Mouse (Mus musculus) activated CD4-positive, CD25-positive, alpha-beta regulatory T cell, adult 4 months (primary cell): ENCODE data around the gene Zbtb4. TPM values are rescaled to one million over a fixed set of nuclear protein-coding genes. Genes with fewer than 3 reads are reported as not detected.

Source experiments
- ATAC-seq: one replicate; pipeline ENCODE4 v1.8.0; 2017
- polyA plus RNA-seq, 2 experiments: library from polyadenylated mRNA; unstranded; fragments of 100-300 nt; shearing (Covaris generic); gene quantifications; one replicate each; pipeline ENCODE4 v1.2.1; 2017

The Zbtb4 gene
- polyA plus RNA-seq, 2 experiments from 2014 or later = 7.8 to 8.1 TPM

- peak; percentile 83 for ATAC-seq
Measured at GRCm38 (mm10) chr11:69766126-69766609, 456 bp downstream of the Zbtb4 start.

- no peak for ATAC-seq
Measured at GRCm38 (mm10) chr11:69766872-69767624, 1.3 kb downstream of the Zbtb4 start.

GRCm38 (mm10) chr11:69767625-69767909 lies 1.9 kb downstream of the Zbtb4 start:
- no peak for ATAC-seq

- no peak for ATAC-seq
Measured at GRCm38 (mm10) chr11:69774961-69775360, 9.2 kb downstream of the Zbtb4 start.

GRCm38 (mm10) chr11:69775716-69776115 lies 10.0 kb downstream of the Zbtb4 start:
- no peak for ATAC-seq

- ATAC-seq = no peak
Measured at GRCm38 (mm10) chr11:69776488-69776887, 10.8 kb downstream of the Zbtb4 start.

- ATAC-seq = no peak
Measured at GRCm38 (mm10) chr11:69777504-69778257, 12.0 kb downstream of the Zbtb4 start.

- ATAC-seq = no peak
Measured at GRCm38 (mm10) chr11:69778258-69778982, 12.7 kb downstream of the Zbtb4 start.

GRCm38 (mm10) chr11:69778985-69779384 lies 13.3 kb downstream of the Zbtb4 start:
- ATAC-seq = no peak

GRCm38 (mm10) chr11:69781828-69782227 lies 16.1 kb downstream of the Zbtb4 start:
- ATAC-seq = no peak

- ATAC-seq = no peak
Measured at GRCm38 (mm10) chr11:69784793-69785272, 19.1 kb downstream of the Zbtb4 start.

GRCm38 (mm10) chr11:69787306-69787705 lies 21.6 kb downstream of the Zbtb4 start:
- no peak for ATAC-seq

- no peak for ATAC-seq
Measured at GRCm38 (mm10) chr11:69789431-69789830, 23.7 kb downstream of the Zbtb4 start.

- ATAC-seq = no peak
Measured at GRCm38 (mm10) chr11:69791420-69791819, 25.7 kb downstream of the Zbtb4 start.

- ATAC-seq = no peak
Measured at GRCm38 (mm10) chr11:69793429-69793828, 27.7 kb downstream of the Zbtb4 start.

GRCm38 (mm10) chr11:69795168-69795982 lies 29.7 kb downstream of the Zbtb4 start, which contains the start of gene Chrnb1:
Gene Chrnb1 (minus strand): TSS chr11:69795943.
- ATAC-seq = peak; percentile 100

GRCm38 (mm10) chr11:69795983-69796435 lies 30.3 kb downstream of the Zbtb4 start:
- no peak for ATAC-seq

GRCm38 (mm10) chr11:69797924-69798323 lies 32.2 kb downstream of the Zbtb4 start:
- ATAC-seq = no peak

GRCm38 (mm10) chr11:69799394-69800137 lies 33.9 kb downstream of the Zbtb4 start:
- no peak for ATAC-seq

GRCm38 (mm10) chr11:69800138-69800391 lies 34.4 kb downstream of the Zbtb4 start:
- ATAC-seq = no peak

GRCm38 (mm10) chr11:69800392-69801197 lies 34.9 kb downstream of the Zbtb4 start:
- no peak for ATAC-seq
